Mouse (Mus musculus) adrenal gland, adult 8-10 months (tissue): ENCODE results near the gene Arf3. TPM values are rescaled to one million over a fixed set of nuclear protein-coding genes. Genes with fewer than 3 reads are reported as not detected.

Experiments
- DNase-seq: peaks from one replicate; pipeline ENCODE4 v3.0.0; 2022
- total RNA-seq, 4 experiments: library from RNA; stranded (reverse); gene quantifications; 2 replicates each; pipeline ENCODE4 v1.2.4; 2022

Gene Arf3
- total RNA-seq, 4 experiments from 2014 or later, result 153 to 163 (median 159) TPM

- no peak for DNase-seq
These were observed 45.7 kb downstream of the Arf3 start for GRCm38 (mm10) chr15:98717301-98717700.

DNA sequence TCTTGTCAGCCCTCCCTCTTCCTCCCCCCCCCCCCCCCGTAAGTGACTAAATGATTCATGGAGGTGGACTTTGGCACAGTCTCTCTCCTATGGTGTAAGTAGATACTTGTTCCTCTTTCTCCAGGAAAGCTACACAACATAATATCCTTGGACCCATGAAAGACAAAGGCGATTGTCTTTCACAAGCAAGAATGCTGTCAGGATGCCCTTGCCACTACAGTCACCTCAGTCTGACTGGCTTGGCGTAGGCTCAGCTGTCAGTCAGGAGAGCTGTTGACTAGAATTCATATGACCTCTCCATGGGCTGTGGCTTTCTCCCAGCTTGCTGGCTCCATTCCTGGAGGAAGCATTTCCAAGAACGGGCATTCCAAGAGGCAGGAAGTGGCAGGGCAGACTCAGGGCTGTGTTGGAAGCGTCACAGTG is 48.8 kb downstream of the Arf3 start:
- no peak for DNase-seq

DNA sequence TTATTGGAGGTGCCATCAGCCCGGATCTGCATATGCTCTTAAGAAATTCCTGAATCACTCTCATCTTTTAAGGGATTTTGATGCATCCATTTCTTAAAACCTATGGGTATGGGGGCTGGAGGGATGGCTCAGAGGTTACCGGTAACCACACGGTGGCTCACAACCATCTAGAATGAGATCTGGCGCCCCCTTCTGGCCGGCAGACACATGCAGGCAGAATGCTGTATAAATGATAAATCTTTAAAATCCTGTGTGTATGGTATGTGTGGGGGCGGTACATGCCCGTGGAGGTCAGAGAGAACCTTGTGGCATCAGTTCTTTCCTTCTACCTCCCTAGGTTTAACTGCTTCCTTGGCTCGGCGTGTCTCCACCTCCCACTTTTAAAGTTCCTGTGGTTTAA is 52.6 kb downstream of the Arf3 start:
- DNase-seq, result no peak

- DNase-seq, result peak; percentile 77
These were observed 55.1 kb downstream of the Arf3 start, which contains the start of gene Ccdc65 for GRCm38 (mm10) chr15:98707766-98708372. Ccdc65 (plus strand) TSS chr15:98708207.

DNA sequence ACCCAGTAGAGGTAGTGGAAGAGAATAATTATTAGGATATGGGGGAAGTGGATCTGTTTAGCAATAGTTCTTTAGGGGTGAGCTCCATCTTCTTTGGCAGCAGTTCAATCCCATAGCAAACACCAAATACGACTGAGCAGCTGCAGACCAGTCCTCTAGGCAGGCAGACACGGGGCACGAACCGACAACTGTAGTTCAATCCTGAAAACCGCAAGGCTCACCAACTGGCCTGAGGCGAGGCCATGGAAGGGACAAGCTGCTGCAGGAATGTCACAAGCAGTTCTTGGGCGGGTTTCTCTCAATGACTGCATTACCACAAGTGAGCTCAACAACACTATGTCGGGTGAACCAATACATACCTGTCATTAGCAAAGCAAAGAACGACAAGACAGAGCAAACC is 58.7 kb downstream of the Arf3 start:
- no peak for DNase-seq

DNA sequence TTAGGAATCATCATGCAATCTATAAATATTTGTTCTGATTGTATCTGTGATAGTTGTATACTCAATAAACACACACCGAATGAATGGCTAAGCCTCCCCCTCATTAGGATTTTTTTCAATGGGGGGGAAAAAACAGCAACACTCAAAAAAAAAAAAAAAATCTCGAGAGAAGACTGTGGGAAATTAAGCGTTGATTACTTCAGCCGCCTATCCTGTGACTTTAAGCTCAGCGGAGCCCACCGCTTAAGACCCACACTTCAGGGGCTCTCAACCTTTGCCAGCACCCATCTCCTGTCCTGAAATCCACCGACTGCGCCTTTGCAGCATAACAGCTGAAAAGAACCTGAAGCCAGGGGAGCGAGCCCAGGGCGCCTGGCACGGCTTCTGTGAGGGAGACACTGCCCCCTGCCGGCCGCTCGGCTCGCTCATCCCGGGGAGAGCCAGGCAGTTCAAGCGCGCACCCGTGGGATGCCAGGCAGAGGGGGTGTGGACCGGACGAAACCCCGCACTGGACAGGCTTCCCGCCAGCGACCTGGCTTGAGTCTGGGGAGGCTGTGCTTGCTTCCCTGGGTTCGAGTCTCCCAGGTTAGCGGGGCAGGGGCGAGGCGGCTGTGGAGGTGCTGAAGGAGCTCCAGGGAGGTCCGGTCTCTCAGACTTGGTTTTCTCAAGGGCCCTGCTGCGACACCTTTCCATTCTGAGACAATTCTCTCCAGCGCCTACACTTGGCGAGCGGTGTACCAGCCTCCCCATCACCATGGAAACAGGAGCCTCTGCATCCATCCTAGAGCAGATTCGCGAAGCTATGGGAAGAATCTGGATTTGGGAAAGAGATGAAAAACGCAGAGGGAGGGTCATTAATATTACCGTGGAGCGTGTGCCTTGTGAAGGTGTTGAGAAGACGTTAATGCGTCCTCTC is 63.6 kb downstream of the Arf3 start:
- peak; percentile 61 for DNase-seq

DNA sequence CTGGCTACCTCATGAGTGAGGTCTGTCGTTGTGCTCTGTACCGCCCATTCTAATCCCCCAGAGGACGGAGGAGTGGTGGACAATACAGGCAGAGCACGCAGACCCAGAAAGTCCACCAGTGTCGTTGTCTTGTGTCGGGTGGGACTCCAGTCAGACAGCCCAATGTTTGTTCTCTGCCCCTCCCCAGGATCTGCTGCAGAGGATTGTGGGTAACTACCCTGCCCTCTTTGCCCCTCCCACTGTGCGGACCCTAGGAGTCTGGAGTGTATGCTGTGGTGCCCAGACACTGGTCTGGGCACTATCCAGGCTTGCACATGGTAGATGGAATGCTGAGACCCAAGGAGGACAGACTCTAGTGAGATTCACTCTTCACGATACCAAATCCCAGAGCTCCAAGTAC is 66.8 kb downstream of the Arf3 start:
- DNase-seq, result no peak

DNA sequence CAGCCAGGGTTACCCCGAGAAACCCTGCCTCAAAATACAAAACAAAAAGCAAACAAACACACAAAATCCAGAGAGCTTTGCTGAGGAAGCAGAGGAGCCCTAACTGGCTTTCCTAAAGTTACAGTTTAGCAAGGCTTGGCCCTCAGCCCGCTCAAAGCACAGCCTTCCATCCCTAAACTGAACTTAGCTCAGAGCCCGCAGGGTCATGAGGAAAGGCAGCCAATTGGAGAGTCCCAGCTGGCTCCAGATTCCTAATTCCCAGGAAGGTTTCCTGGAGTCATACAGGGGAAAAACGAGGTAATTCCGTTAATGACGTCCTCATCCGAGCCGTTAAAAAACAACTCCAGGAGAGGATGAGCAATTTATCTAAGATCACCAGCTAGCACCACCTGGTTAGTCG is 67.3 kb downstream of the Arf3 start:
- no peak for DNase-seq

DNA sequence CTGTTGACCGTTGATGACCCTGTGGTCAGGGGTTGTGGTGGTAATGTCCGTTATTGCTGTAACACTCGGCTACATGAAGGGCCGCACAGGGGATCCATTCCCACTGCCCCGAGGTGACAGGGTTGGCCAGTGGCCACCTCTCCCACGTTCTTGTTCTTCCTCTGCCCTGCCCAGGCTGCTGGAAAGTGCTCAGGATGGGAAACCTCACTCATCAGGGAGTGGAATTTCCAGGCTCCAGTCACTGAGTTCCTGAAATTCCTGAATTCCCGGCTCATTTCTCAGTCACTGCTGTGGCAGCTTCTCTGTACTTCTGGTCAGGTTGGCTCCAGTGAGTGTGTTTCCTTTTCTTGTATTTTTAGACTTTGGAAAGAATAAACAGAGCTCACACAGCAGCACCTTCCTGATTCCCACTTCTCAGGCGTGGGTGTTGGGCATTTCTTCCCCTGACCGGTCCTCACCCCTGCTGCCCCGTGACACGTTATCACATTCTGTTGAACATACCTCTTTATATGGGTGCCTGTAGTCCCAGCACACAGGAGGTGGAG is 70.8 kb downstream of the Arf3 start:
- no peak for DNase-seq

GRCm38 (mm10) chr15:98691486-98692147 is 71.4 kb downstream of the Arf3 start:
- DNase-seq, result no peak

- no peak for DNase-seq
These were observed 73.3 kb downstream of the Arf3 start for GRCm38 (mm10) chr15:98689682-98690081.

Other genes with a start within 250 kb of the Arf3 start
- gene Kansl2, start 228.9 kb downstream of the Arf3 start, total RNA-seq, result 100 to 1,000 TPM in 2 of 4 experiments, 10 to 100 TPM in 2; 89.8 to 123 (median 106) TPM
- 10 to 100 TPM; 45.2 to 56.6 (median 46.5) TPM for gene Ccnt1, start 192.3 kb downstream of the Arf3 start, total RNA-seq
- gene 4930415O20Rik, start 192.2 kb downstream of the Arf3 start, total RNA-seq, result not detected
- 10 to 100 TPM; 35.2 to 66.9 (median 56.7) TPM for gene Adcy6, start 153.1 kb downstream of the Arf3 start, total RNA-seq
- gene Cacnb3, start 132.4 kb downstream of the Arf3 start, total RNA-seq, result 10 to 100 TPM; 13.4 to 19.6 (median 15.7) TPM
- 100 to 1,000 TPM in 1 of 4 experiments, 10 to 100 TPM in 3; 68.9 to 100 (median 85.6) TPM for gene Ddx23, start 100.3 kb downstream of the Arf3 start, total RNA-seq
- 1 to 10 TPM; 2.5 to 9.7 (median 4.0) TPM for gene Rnd1, start 85.8 kb downstream of the Arf3 start, total RNA-seq
- gene Ccdc65, start 55.0 kb downstream of the Arf3 start, total RNA-seq, result under 1 TPM; 0.59 to 0.90 (median 0.82) TPM
- 10 to 100 TPM in 1 of 4 experiments, 1 to 10 TPM in 3; 7.1 to 14.4 (median 9.8) TPM for gene Fkbp11, start 35.0 kb downstream of the Arf3 start, total RNA-seq
- gene Wnt10b, start 14.9 kb upstream of the Arf3 start, total RNA-seq, result 10 to 100 TPM in 1 of 4 experiments, 1 to 10 TPM in 1, under 1 TPM in 2; 0.49 to 12.9 (median 5.0) TPM
- not detected for gene Wnt1, start 26.6 kb upstream of the Arf3 start, total RNA-seq
- gene Ddn, start 46.3 kb upstream of the Arf3 start, total RNA-seq, result 1 to 10 TPM in 1 of 4 experiments, under 1 TPM in 3; 0.29 to 1.1 (median 0.61) TPM
- 10 to 100 TPM; 76.0 to 83.8 (median 79.2) TPM for gene Prkag1, start 68.3 kb upstream of the Arf3 start, total RNA-seq
- gene Kmt2d, start 108.0 kb upstream of the Arf3 start, total RNA-seq, result 100 to 1,000 TPM in 1 of 4 experiments, 10 to 100 TPM in 3; 61.7 to 114 (median 71.8) TPM
- gene Rhebl1, start 131.3 kb upstream of the Arf3 start, total RNA-seq, result 1 to 10 TPM; 2.8 to 7.2 (median 4.2) TPM
- gene Dhh, start 135.3 kb upstream of the Arf3 start, total RNA-seq, result 1 to 10 TPM; 1.8 to 3.8 (median 2.1) TPM
- gene Lmbr1l, start 155.0 kb upstream of the Arf3 start, total RNA-seq, result 10 to 100 TPM; 12.3 to 33.2 (median 27.8) TPM
- gene Tuba1b, start 171.4 kb upstream of the Arf3 start, total RNA-seq, result 100 to 1,000 TPM; 199 to 221 (median 208) TPM
- gene Gm49450, start 190.3 kb upstream of the Arf3 start, total RNA-seq, result not detected
- 100 to 1,000 TPM in 3 of 4 experiments, 10 to 100 TPM in 1; 70.5 to 196 (median 116) TPM for gene Tuba1a, start 190.5 kb upstream of the Arf3 start, total RNA-seq